Mouse (Mus musculus): Measurements from ENCODE around the gene Kmt2c. TPM values are rescaled to one million over a fixed set of nuclear protein-coding genes. Genes with fewer than 3 reads are reported as not detected.
"Not testable (repeated sequence)": the region's sequence is repeated elsewhere in the genome, so short reads cannot be mapped to it uniquely, and the experiment has no call there.

Gene Kmt2c
- polyA plus RNA-seq, 1 experiment from 2014 or later, result 10.5 TPM

GRCm38 (mm10) chr5:25245806-25246472, 252.6 kb downstream of the Kmt2c start:
- no peaks in the 10 kb centered on the region for H3K4me1 ChIP-seq
- no peak overlapping the region for H3K4me3 ChIP-seq
- H3K27ac ChIP-seq (replicated peaks), result no peak overlapping the region
- peaks cover 28% of the 10 kb centered on the region for H3K36me3 ChIP-seq
- no peak for DNase-seq (ENCODE audit: low spot score)
- no peaks in the 10 kb centered on the region for H3K9me3 ChIP-seq (replicated peaks)
- H3K27me3 ChIP-seq (ENCODE audit: low read depth, poor library complexity, severe bottlenecking), result no peaks in the 10 kb centered on the region
- WGBS, result 91% methylated on average over 10 of the region's 10 CpGs

- H3K27me3 ChIP-seq (ENCODE audit: low read depth, poor library complexity, severe bottlenecking), result no peaks in the 10 kb centered on the region
- DNase-seq (ENCODE audit: low spot score), result no peak
- no peaks in the 10 kb centered on the region for H3K4me1 ChIP-seq
- no peak overlapping the region for H3K4me3 ChIP-seq
- H3K27ac ChIP-seq (replicated peaks), result no peak overlapping the region
- 91% methylated on average over 6 of the region's 6 CpGs for WGBS
- H3K9me3 ChIP-seq (replicated peaks), result no peaks in the 10 kb centered on the region
- peaks cover 12% of the 10 kb centered on the region for H3K36me3 ChIP-seq
Measured at GRCm38 (mm10) chr5:25243101-25243500, 255.5 kb downstream of the Kmt2c start.

GRCm38 (mm10) chr5:25224377-25224776, 274.2 kb downstream of the Kmt2c start:
- 83% methylated on average over 1 of the region's 1 CpGs for WGBS
- H3K27me3 ChIP-seq (ENCODE audit: low read depth, poor library complexity, severe bottlenecking); H3K4me3 ChIP-seq; DNase-seq (ENCODE audit: low spot score); H3K27ac ChIP-seq (replicated peaks); H3K4me1 ChIP-seq; H3K9me3 ChIP-seq (replicated peaks): not testable (repeated sequence)
- peaks cover 29% of the 10 kb centered on the region for H3K36me3 ChIP-seq

GRCm38 (mm10) chr5:25222752-25223702, 275.6 kb downstream of the Kmt2c start, which contains the start of gene E130116L18Rik:
Gene E130116L18Rik (minus strand): TSS chr5:25223153.
- no peaks in the 10 kb centered on the region for H3K9me3 ChIP-seq (replicated peaks)
- no peaks in the 10 kb centered on the region for H3K27me3 ChIP-seq (ENCODE audit: low read depth, poor library complexity, severe bottlenecking)
- peaks cover 9% of the 10 kb centered on the region for H3K4me1 ChIP-seq
- peaks cover 18% of the 10 kb centered on the region for H3K36me3 ChIP-seq
- peak within 1 kb of the TSS; percentile 80 for H3K4me3 ChIP-seq
- DNase-seq (ENCODE audit: low spot score), result peak; percentile 89
- H3K27ac ChIP-seq (replicated peaks), result peak within 1 kb of the TSS; percentile 95
- WGBS, result 6% methylated on average over 71 of the region's 72 CpGs

Other genes starting within 250 kb of the Kmt2c start
- gene Cct8l1, start 17.3 kb upstream of the Kmt2c start, polyA plus RNA-seq (2016; fragmentation: Nextera tagmentation; extraction: Ambion mirVana), result 0.09 TPM in 1 of 2 replicates, not detected in the other
- 15.7 and 17.3 TPM in 2 replicates for gene Xrcc2, start 207.0 kb upstream of the Kmt2c start, polyA plus RNA-seq (2016; fragmentation: Nextera tagmentation; extraction: Ambion mirVana)

Measured in midbrain, embryonic 10.5 days (tissue).